Mouse (Mus musculus): ENCODE measurements around the gene Lgals2. TPM values are rescaled to one million over a fixed set of nuclear protein-coding genes. Genes with fewer than 3 reads are reported as not detected.
A peak's percentile ranks its signal among the peaks of the same experiment; 100 is the strongest.

The Lgals2 gene
- polyA plus RNA-seq, 1 experiment from 2014 or later, result not detected

- Histone ChIP-seq H3K4me2 (ENCODE audit: low read depth, severe bottlenecking) (peak overlapping the region; percentile 5; the same call in 1 of the 2 replicates), H3K9me3 (ENCODE audit: control insufficient read depth, low read length) (no peaks in the 10 kb centered on the region), H3K27ac (replicated peaks; ENCODE audit: low read depth, low read length) (no peak overlapping the region), H3K27me3 (ENCODE audit: control insufficient read depth, insufficient read depth, low read length) (no peaks in the 10 kb centered on the region), H3K9ac (ENCODE audit: low read length) (no peak overlapping the region), H3K4me1 (ENCODE audit: control insufficient read depth, insufficient read depth, low read length) (peaks cover 38% of the 10 kb centered on the region), H3K4me3 (ENCODE audit: low read depth, low read length) (no peak overlapping the region), H3K36me3 (ENCODE audit: control insufficient read depth, insufficient read depth, low read length) (no peaks in the 10 kb centered on the region)
- no peak for DNase-seq (ENCODE audit: low spot score)
- WGBS, result 53% methylated on average over 10 of the region's 10 CpGs
- no peak for ATAC-seq (ENCODE audit: insufficient number of reproducible peaks, low FRiP score, low TSS enrichment, low read depth)
Measured at GRCm38 (mm10) chr15:78830742-78831719, 24.3 kb downstream of the Lgals2 start.

- Histone ChIP-seq H3K4me2 (ENCODE audit: low read depth, severe bottlenecking) (no peak overlapping the region), H3K9me3 (ENCODE audit: control insufficient read depth, low read length) (no peaks in the 10 kb centered on the region), H3K36me3 (ENCODE audit: control insufficient read depth, insufficient read depth, low read length) (no peaks in the 10 kb centered on the region), H3K4me3 (ENCODE audit: low read depth, low read length) (no peak overlapping the region), H3K4me1 (ENCODE audit: control insufficient read depth, insufficient read depth, low read length) (peaks cover 26% of the 10 kb centered on the region), H3K27ac (replicated peaks; ENCODE audit: low read depth, low read length) (no peak overlapping the region), H3K9ac (ENCODE audit: low read length) (no peak overlapping the region), H3K27me3 (ENCODE audit: control insufficient read depth, insufficient read depth, low read length) (no peaks in the 10 kb centered on the region)
- ATAC-seq (ENCODE audit: insufficient number of reproducible peaks, low FRiP score, low TSS enrichment, low read depth) (no peak), DNase-seq (ENCODE audit: low spot score) (no peak)
- WGBS, result 95% methylated on average over 1 of the region's 1 CpGs
Measured at GRCm38 (mm10) chr15:78829636-78830035, 25.7 kb downstream of the Lgals2 start.

- Histone ChIP-seq H3K9ac (ENCODE audit: low read length) (no peak overlapping the region), H3K4me3 (ENCODE audit: low read depth, low read length) (no peak overlapping the region), H3K27me3 (ENCODE audit: control insufficient read depth, insufficient read depth, low read length) (no peaks in the 10 kb centered on the region), H3K9me3 (ENCODE audit: control insufficient read depth, low read length) (no peaks in the 10 kb centered on the region), H3K36me3 (ENCODE audit: control insufficient read depth, insufficient read depth, low read length) (no peaks in the 10 kb centered on the region), H3K4me2 (ENCODE audit: low read depth, severe bottlenecking) (no peak overlapping the region), H3K4me1 (ENCODE audit: control insufficient read depth, insufficient read depth, low read length) (peaks cover 23% of the 10 kb centered on the region), H3K27ac (replicated peaks; ENCODE audit: low read depth, low read length) (no peak overlapping the region)
- ATAC-seq (ENCODE audit: insufficient number of reproducible peaks, low FRiP score, low TSS enrichment, low read depth) (no peak), DNase-seq (ENCODE audit: low spot score) (no peak)
- 12% methylated on average over 5 of the region's 5 CpGs for WGBS
Measured at GRCm38 (mm10) chr15:78828315-78828714, 27.0 kb downstream of the Lgals2 start.

GRCm38 (mm10) chr15:78826213-78827204 is 28.8 kb downstream of the Lgals2 start:
- Histone ChIP-seq H3K9me3 (ENCODE audit: control insufficient read depth, low read length) (no peaks in the 10 kb centered on the region), H3K4me2 (ENCODE audit: low read depth, severe bottlenecking) (no peak overlapping the region), H3K4me3 (ENCODE audit: low read depth, low read length) (no peak overlapping the region), H3K36me3 (ENCODE audit: control insufficient read depth, insufficient read depth, low read length) (no peaks in the 10 kb centered on the region), H3K4me1 (ENCODE audit: control insufficient read depth, insufficient read depth, low read length) (peaks cover 7% of the 10 kb centered on the region), H3K27me3 (ENCODE audit: control insufficient read depth, insufficient read depth, low read length) (no peaks in the 10 kb centered on the region), H3K9ac (ENCODE audit: low read length) (no peak overlapping the region), H3K27ac (replicated peaks; ENCODE audit: low read depth, low read length) (no peak overlapping the region)
- 0 out of 2 replicates have a peak, but pooled peaks have one; percentile 51 for ATAC-seq (ENCODE audit: insufficient number of reproducible peaks, low FRiP score, low TSS enrichment, low read depth)
- WGBS, result 22% methylated on average over 28 of the region's 28 CpGs
- peak; percentile 86 for DNase-seq (ENCODE audit: low spot score)

GRCm38 (mm10) chr15:78816074-78816391 is 39.3 kb downstream of the Lgals2 start:
- Histone ChIP-seq H3K4me3 (ENCODE audit: low read depth, low read length) (no peak overlapping the region), H3K36me3 (ENCODE audit: control insufficient read depth, insufficient read depth, low read length) (no peaks in the 10 kb centered on the region), H3K27me3 (ENCODE audit: control insufficient read depth, insufficient read depth, low read length) (no peaks in the 10 kb centered on the region), H3K4me1 (ENCODE audit: control insufficient read depth, insufficient read depth, low read length) (no peaks in the 10 kb centered on the region), H3K4me2 (ENCODE audit: low read depth, severe bottlenecking) (no peak overlapping the region), H3K27ac (replicated peaks; ENCODE audit: low read depth, low read length) (no peak overlapping the region), H3K9ac (ENCODE audit: low read length) (no peak overlapping the region), H3K9me3 (ENCODE audit: control insufficient read depth, low read length) (no peaks in the 10 kb centered on the region)
- 51% methylated on average over 6 of the region's 6 CpGs for WGBS
- no peak for DNase-seq (ENCODE audit: low spot score)
- no peak for ATAC-seq (ENCODE audit: insufficient number of reproducible peaks, low FRiP score, low TSS enrichment, low read depth)

GRCm38 (mm10) chr15:78815314-78816073 is 39.8 kb downstream of the Lgals2 start:
- 58% methylated on average over 11 of the region's 11 CpGs for WGBS
- ATAC-seq (ENCODE audit: insufficient number of reproducible peaks, low FRiP score, low TSS enrichment, low read depth) (no peak), DNase-seq (ENCODE audit: low spot score) (no peak)
- no peak overlapping the region for H3K9ac ChIP-seq (ENCODE audit: low read length)
- no peaks in the 10 kb centered on the region for H3K27me3 ChIP-seq (ENCODE audit: control insufficient read depth, insufficient read depth, low read length)
- no peaks in the 10 kb centered on the region for H3K4me1 ChIP-seq (ENCODE audit: control insufficient read depth, insufficient read depth, low read length)
- no peaks in the 10 kb centered on the region for H3K9me3 ChIP-seq (ENCODE audit: control insufficient read depth, low read length)
- H3K4me2 ChIP-seq (ENCODE audit: low read depth, severe bottlenecking), result no peak overlapping the region
- no peak overlapping the region for H3K4me3 ChIP-seq (ENCODE audit: low read depth, low read length)
- no peak overlapping the region for H3K27ac ChIP-seq (replicated peaks; ENCODE audit: low read depth, low read length)
- no peaks in the 10 kb centered on the region for H3K36me3 ChIP-seq (ENCODE audit: control insufficient read depth, insufficient read depth, low read length)

GRCm38 (mm10) chr15:78813603-78814002 is 41.7 kb downstream of the Lgals2 start:
- ATAC-seq (ENCODE audit: insufficient number of reproducible peaks, low FRiP score, low TSS enrichment, low read depth), result no peak
- Histone ChIP-seq H3K4me1 (ENCODE audit: control insufficient read depth, insufficient read depth, low read length) (0 out of 2 replicates have a peak, but pooled peaks cover 2% of the 10 kb centered on the region), H3K9ac (ENCODE audit: low read length) (no peak overlapping the region), H3K27me3 (ENCODE audit: control insufficient read depth, insufficient read depth, low read length) (no peaks in the 10 kb centered on the region), H3K9me3 (ENCODE audit: control insufficient read depth, low read length) (no peaks in the 10 kb centered on the region), H3K36me3 (ENCODE audit: control insufficient read depth, insufficient read depth, low read length) (no peaks in the 10 kb centered on the region), H3K27ac (replicated peaks; ENCODE audit: low read depth, low read length) (no peak overlapping the region), H3K4me3 (ENCODE audit: low read depth, low read length) (no peak overlapping the region), H3K4me2 (ENCODE audit: low read depth, severe bottlenecking) (no peak overlapping the region)
- WGBS, result 93% methylated on average over 4 of the region's 4 CpGs
- DNase-seq (ENCODE audit: low spot score), result no peak
